Mouse (Mus musculus) forebrain, embryonic 16.5 days (tissue): ENCODE measurements around the gene Siae. TPM values are rescaled to one million over a fixed set of nuclear protein-coding genes. Genes with fewer than 3 reads are reported as not detected.

Source experiments
- ATAC-seq: fragments of 200-750 bp; cut with Nextera tagmentation; 2 replicates; pipeline ENCODE4 v1.8.0; 2017; ENCODE audit warnings: mild to moderate bottlenecking, moderate library complexity
- H3K27ac ChIP-seq: fragments of 300-500 bp; sonication (generic); 2 replicates; pipeline ENCODE4 v1.5.1; 2014; ENCODE audit warnings: low read length, control low read depth
- H3K27me3 ChIP-seq: fragments of 300-500 bp; sonication (generic); replicated peaks from 2 replicates; pipeline ENCODE4 v1.6.1; 2014; ENCODE audit warnings: low read length; ENCODE audit not compliant: control insufficient read depth, insufficient read depth
- H3K36me3 ChIP-seq: fragments of 300-500 bp; sonication (generic); 2 replicates; pipeline ENCODE4 v1.6.1; 2014; ENCODE audit not compliant: control insufficient read depth, insufficient read depth
- H3K4me1 ChIP-seq: fragments of 300-500 bp; sonication (generic); replicated peaks from 2 replicates; pipeline ENCODE4 v1.6.1; 2014; ENCODE audit warnings: low read length; ENCODE audit not compliant: control insufficient read depth, insufficient read depth
- H3K4me2 ChIP-seq: fragments of 300-500 bp; sonication (generic); 2 replicates; pipeline ENCODE4 v1.6.1; 2014; ENCODE audit warnings: mild to moderate bottlenecking, low read length, control low read depth
- H3K4me3 ChIP-seq: fragments of 300-500 bp; sonication (generic); replicated peaks from 2 replicates; pipeline ENCODE4 v1.5.1; 2014; ENCODE audit warnings: mild to moderate bottlenecking, low read length, control low read depth
- H3K9ac ChIP-seq: fragments of 300-500 bp; sonication (generic); replicated peaks from 2 replicates; pipeline ENCODE4 v1.6.1; 2014; ENCODE audit warnings: low read depth, low read length, control low read depth
- H3K9me3 ChIP-seq: fragments of 300-500 bp; sonication (generic); 2 replicates; pipeline ENCODE4 v1.6.1; 2016; ENCODE audit warnings: low read length; ENCODE audit not compliant: control insufficient read depth
- WGBS: fragments of 180-500 bp; shearing (Covaris S2); extraction: QIAGEN DNeasy Blood & Tissue Kit; methylation state at CpG from one replicate; pipeline ENCODE4 v1.1.7; 2014; 5-methylcytosine and 5-hydroxymethylcytosine counted together
- polyA plus RNA-seq: library from polyadenylated mRNA; unstranded; fragments of >200 nt; fragmentation: Nextera tagmentation; extraction: Ambion mirVana; gene quantifications from 2 replicates; pipeline ENCODE4 v1.2.1, GENCODE M21; 2015

Siae gene
- polyA plus RNA-seq, result 9.2 and 9.4 TPM in 2 replicates

GRCm38 (mm10) chr9:37554838-37555748 lies at the start of gene Siae:
Gene Siae, plus strand, starts transcription at chr9:37555698.
- ATAC-seq, result 0 out of 2 replicates have a peak, but pooled peaks have one; percentile 8
- H3K4me1 ChIP-seq, result peaks cover 16% of the 10 kb centered on the region
- H3K4me2 ChIP-seq, result no peak within 1 kb of the TSS
- H3K27me3 ChIP-seq, result peaks cover 19% of the 10 kb centered on the region
- H3K9ac ChIP-seq, result no peak within 1 kb of the TSS
- no peak within 1 kb of the TSS for H3K27ac ChIP-seq
- no peak within 1 kb of the TSS for H3K4me3 ChIP-seq
- no peaks in the 10 kb centered on the region for H3K9me3 ChIP-seq
- 22% methylated on average over 7 of the region's 7 CpGs for WGBS
- no peaks in the 10 kb centered on the region for H3K36me3 ChIP-seq

GRCm38 (mm10) chr9:37506023-37506422 lies 49.5 kb upstream of the Siae start:
- Histone ChIP-seq H3K27me3 (no peaks in the 10 kb centered on the region), H3K9me3 (no peaks in the 10 kb centered on the region), H3K4me3 (no peak overlapping the region), H3K9ac (no peak overlapping the region), H3K4me2 (no peak overlapping the region), H3K27ac (no peak overlapping the region), H3K4me1 (no peaks in the 10 kb centered on the region; the same call in 1 of the 2 replicates), H3K36me3 (no peaks in the 10 kb centered on the region)
- 78% methylated on average over 1 of the region's 1 CpGs for WGBS
- no peak for ATAC-seq

- 95% methylated on average over 2 of the region's 2 CpGs for WGBS
- Histone ChIP-seq H3K4me1 (no peaks in the 10 kb centered on the region; the same call in 1 of the 2 replicates), H3K4me2 (no peak overlapping the region), H3K9ac (no peak overlapping the region), H3K9me3 (no peaks in the 10 kb centered on the region), H3K27ac (no peak overlapping the region), H3K4me3 (no peak overlapping the region), H3K27me3 (no peaks in the 10 kb centered on the region), H3K36me3 (no peaks in the 10 kb centered on the region)
- ATAC-seq, result no peak
Observed at GRCm38 (mm10) chr9:37512097-37512496, 43.4 kb upstream of the Siae start.

DNA sequence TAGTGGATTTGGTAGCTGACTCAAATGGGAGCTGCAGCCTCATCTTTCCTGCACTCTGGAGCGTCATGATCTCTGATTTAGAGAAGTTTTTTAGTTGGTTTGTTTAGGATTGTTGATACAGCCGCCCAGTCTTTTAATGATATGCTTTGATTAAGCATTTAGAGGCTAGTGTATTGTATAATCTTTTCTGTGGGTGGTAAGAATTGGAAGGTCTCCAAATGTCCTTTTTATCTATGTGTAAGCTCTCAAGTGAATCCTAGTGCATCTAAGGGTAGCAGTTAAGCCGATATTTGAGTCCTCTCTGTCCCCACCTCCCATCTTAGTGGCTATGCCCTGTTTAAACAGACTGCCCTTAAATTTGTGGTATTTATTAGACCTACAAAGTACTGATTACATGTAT lies 41.0 kb upstream of the Siae start:
- 62% methylated on average over 3 of the region's 3 CpGs for WGBS
- no peaks in the 10 kb centered on the region for H3K4me1 ChIP-seq
- no peaks in the 10 kb centered on the region for H3K27me3 ChIP-seq
- no peaks in the 10 kb centered on the region for H3K36me3 ChIP-seq
- H3K9me3 ChIP-seq, result no peaks in the 10 kb centered on the region
- H3K4me2 ChIP-seq, result no peak overlapping the region
- H3K9ac ChIP-seq, result no peak overlapping the region
- H3K27ac ChIP-seq, result no peak overlapping the region
- no peak for ATAC-seq
- H3K4me3 ChIP-seq, result no peak overlapping the region

- Histone ChIP-seq H3K4me3 (no peak overlapping the region), H3K36me3 (peaks cover 8% of the 10 kb centered on the region), H3K4me1 (no peaks in the 10 kb centered on the region), H3K9me3 (no peaks in the 10 kb centered on the region), H3K4me2 (no peak overlapping the region), H3K27me3 (no peaks in the 10 kb centered on the region), H3K27ac (no peak overlapping the region), H3K9ac (no peak overlapping the region)
- WGBS, result 58% methylated on average over 1 of the region's 1 CpGs
- ATAC-seq, result no peak
Observed at GRCm38 (mm10) chr9:37517467-37517866, 38.0 kb upstream of the Siae start.

DNA sequence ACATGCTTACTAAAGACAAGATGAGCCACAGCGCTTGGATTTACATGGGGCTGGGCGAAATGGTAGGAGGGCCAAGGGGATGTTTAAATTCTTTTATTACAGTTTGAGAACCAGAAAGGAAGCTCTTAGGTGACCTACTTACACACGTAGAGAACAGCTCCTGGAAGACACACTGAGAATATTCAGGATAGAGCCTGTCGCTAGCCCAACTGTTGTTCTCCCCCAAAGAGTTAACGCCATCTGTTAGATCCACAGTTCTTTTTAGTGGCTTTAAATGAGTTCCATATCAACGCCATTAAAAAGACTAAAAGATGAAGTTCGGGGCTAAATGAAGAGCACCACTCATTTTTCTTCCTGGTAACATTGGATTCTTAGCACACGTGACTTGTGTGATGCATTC lies 36.5 kb upstream of the Siae start:
- H3K4me1 ChIP-seq, result no peaks in the 10 kb centered on the region
- 78% methylated on average over 8 of the region's 8 CpGs for WGBS
- no peak overlapping the region for H3K27ac ChIP-seq

DNA sequence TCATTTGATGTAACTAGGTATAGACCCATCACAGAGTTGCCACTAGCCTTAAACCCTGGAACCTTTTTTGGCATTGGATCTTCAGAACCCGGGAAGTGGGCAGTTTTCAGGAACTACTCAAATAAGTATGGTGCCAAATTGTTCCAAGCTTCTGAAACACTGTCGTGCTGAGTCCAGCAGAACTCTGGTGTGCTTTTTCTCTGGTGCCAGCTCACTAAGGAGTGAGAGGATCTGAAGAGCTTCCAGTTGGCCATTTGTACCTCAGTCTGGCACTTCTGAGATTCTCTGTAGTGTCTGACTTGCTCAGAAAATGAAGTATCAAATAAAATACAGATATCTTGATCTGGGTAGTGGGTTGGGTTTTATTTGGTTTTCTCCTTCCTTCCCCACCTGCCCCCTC lies 35.5 kb upstream of the Siae start:
- Histone ChIP-seq H3K36me3 (peaks cover 10% of the 10 kb centered on the region), H3K4me3 (no peak overlapping the region)

More for the DNA sequence above, 36.5 kb upstream of the Siae start:
- H3K4me2 ChIP-seq, result no peak overlapping the region
- H3K27me3 ChIP-seq, result no peaks in the 10 kb centered on the region
- no peak overlapping the region for H3K4me3 ChIP-seq
- ATAC-seq, result no peak
- peaks cover 8% of the 10 kb centered on the region for H3K36me3 ChIP-seq
- no peak overlapping the region for H3K9ac ChIP-seq
- no peaks in the 10 kb centered on the region for H3K9me3 ChIP-seq

DNA sequence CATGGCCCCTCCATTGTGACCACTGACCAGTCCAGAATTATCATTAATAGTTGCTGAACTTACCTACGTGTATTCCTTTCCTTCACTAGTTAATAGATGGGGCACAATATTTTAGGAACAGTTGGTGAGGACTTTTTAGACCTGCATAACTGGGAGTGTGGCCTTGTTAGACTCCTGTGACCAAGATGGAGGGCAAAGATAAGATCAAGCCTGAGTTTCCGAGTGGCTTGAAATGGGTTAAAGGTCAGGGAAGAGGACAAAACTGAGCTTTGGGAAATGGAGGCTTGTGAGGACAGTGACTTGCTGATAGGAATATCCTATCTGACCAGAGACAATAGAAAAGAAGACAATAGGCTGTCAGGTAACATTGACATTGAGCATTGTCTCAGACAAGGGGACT lies 30.0 kb upstream of the Siae start:
- Histone ChIP-seq H3K4me2 (no peak overlapping the region), H3K4me1 (peaks cover 7% of the 10 kb centered on the region), H3K9ac (no peak overlapping the region), H3K9me3 (no peaks in the 10 kb centered on the region), H3K4me3 (no peak overlapping the region), H3K36me3 (peaks cover 9% of the 10 kb centered on the region), H3K27ac (no peak overlapping the region), H3K27me3 (peaks cover 40% of the 10 kb centered on the region)
- ATAC-seq, result no peak
- WGBS, result 94% methylated on average over 2 of the region's 2 CpGs

More for the DNA sequence above, 35.5 kb upstream of the Siae start:
- H3K9ac ChIP-seq, result no peak overlapping the region
- H3K27me3 ChIP-seq, result no peaks in the 10 kb centered on the region
- no peak overlapping the region for H3K4me2 ChIP-seq
- WGBS, result 80% methylated on average over 2 of the region's 2 CpGs
- no peak overlapping the region for H3K27ac ChIP-seq
- H3K4me1 ChIP-seq, result no peaks in the 10 kb centered on the region
- no peaks in the 10 kb centered on the region for H3K9me3 ChIP-seq
- no peak for ATAC-seq

DNA sequence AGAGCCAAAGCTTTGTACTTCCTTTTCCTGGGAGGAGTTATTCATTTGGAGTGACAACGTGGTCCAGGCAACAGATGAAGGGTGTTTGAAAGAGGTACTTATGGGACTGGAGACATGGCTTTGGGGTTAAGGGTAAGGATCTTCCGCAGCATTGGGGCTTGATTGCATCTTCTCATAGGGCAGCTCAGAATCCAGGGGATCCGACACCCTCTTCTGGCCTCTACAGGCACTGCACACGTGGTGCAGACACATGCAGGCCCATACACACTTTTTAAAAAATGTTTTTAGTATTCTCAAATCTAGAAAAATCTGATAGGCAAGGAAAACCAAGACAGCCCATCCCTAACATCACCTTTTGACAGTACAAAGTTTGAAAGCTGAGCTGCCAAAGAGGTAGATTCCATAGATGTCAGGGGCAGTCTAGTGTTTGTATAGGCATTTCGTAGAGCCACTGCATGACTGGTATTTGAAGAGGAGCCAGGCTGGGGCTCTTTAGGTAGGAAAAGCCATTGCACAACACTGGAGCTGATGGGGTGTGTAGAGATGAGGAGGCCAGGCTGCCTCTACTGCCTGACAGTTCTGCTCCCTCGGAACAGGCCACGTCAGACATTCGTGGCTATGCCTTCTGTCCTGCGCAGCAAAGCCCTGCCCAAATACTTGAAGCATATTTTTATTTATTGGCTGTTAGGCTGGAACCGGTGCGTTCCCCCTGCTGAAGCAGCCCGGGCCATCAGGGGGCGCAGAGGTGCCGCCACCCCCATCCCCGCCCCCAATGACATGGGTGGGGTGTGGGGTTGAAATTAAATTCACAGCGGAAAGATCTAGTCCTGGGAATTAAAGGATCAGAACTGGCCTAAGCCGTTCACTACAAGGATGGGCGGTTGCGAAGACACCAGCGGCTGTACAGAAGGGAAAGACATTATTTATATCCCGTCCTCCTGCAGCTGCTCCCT lies 28.8 kb upstream of the Siae start:
- peaks cover 46% of the 10 kb centered on the region for H3K27me3 ChIP-seq
- H3K27ac ChIP-seq, result no peak overlapping the region
- H3K4me1 ChIP-seq, result peaks cover 17% of the 10 kb centered on the region
- H3K4me3 ChIP-seq, result no peak overlapping the region
- no peak overlapping the region for H3K9ac ChIP-seq
- WGBS, result 35% methylated on average over 21 of the region's 21 CpGs
- H3K4me2 ChIP-seq, result no peak overlapping the region
- H3K9me3 ChIP-seq, result no peaks in the 10 kb centered on the region
- ATAC-seq, result no peak
- H3K36me3 ChIP-seq, result peaks cover 2% of the 10 kb centered on the region
